Mouse (Mus musculus) embryo, embryonic 10.5 days (tissue): Measurements from ENCODE around the gene Cpvl.
A peak's percentile ranks its signal among the peaks of the same experiment; 100 is the strongest.

Experiments
- DNase-seq: peaks from one replicate; pipeline ENCODE4 v3.0.0-alpha.2; 2015; ENCODE audit warnings: low spot score

Gene Cpvl

GRCm38 (mm10) chr6:53884931-53885330 is 93.5 kb downstream of the Cpvl start:
- DNase-seq = no peak

GRCm38 (mm10) chr6:53884496-53884895 is 94.0 kb downstream of the Cpvl start:
- no peak for DNase-seq

GRCm38 (mm10) chr6:53883405-53883804 is 95.1 kb downstream of the Cpvl start:
- no peak for DNase-seq

GRCm38 (mm10) chr6:53881623-53882022 is 96.8 kb downstream of the Cpvl start:
- no peak for DNase-seq

- DNase-seq = no peak
Measured at GRCm38 (mm10) chr6:53881235-53881606, 97.2 kb downstream of the Cpvl start.

- peak; percentile 52 for DNase-seq
Measured at GRCm38 (mm10) chr6:53880530-53881234, 97.8 kb downstream of the Cpvl start.

- DNase-seq = no peak
Measured at GRCm38 (mm10) chr6:53879567-53879966, 98.9 kb downstream of the Cpvl start.

- no peak for DNase-seq
Measured at GRCm38 (mm10) chr6:53874881-53875429, 103.5 kb downstream of the Cpvl start.

- no peak for DNase-seq
Measured at GRCm38 (mm10) chr6:53871903-53872302, 106.6 kb downstream of the Cpvl start.

GRCm38 (mm10) chr6:53863011-53863410 is 115.5 kb downstream of the Cpvl start:
- no peak for DNase-seq

GRCm38 (mm10) chr6:53859106-53859505 is 119.4 kb downstream of the Cpvl start:
- no peak for DNase-seq

- no peak for DNase-seq
Measured at GRCm38 (mm10) chr6:53857822-53858221, 120.6 kb downstream of the Cpvl start.

- no peak for DNase-seq
Measured at GRCm38 (mm10) chr6:53856775-53857174, 121.7 kb downstream of the Cpvl start.

- DNase-seq = no peak
Measured at GRCm38 (mm10) chr6:53854971-53855856, 123.3 kb downstream of the Cpvl start.

GRCm38 (mm10) chr6:53854226-53854625 is 124.2 kb downstream of the Cpvl start:
- DNase-seq = no peak

- DNase-seq = no peak
Measured at GRCm38 (mm10) chr6:53853546-53853945, 124.9 kb downstream of the Cpvl start.

GRCm38 (mm10) chr6:53844626-53845025 is 133.8 kb downstream of the Cpvl start:
- no peak for DNase-seq

GRCm38 (mm10) chr6:53825213-53825612 is 153.3 kb downstream of the Cpvl start:
- DNase-seq = no peak
